Mouse (Mus musculus): Measurements from ENCODE around the gene Txnrd2. TPM values are rescaled to one million over a fixed set of nuclear protein-coding genes. Genes with fewer than 3 reads are reported as not detected.
A peak's percentile ranks its signal among the peaks of the same experiment; 100 is the strongest.

Gene Txnrd2
- total RNA-seq (2021): 10 to 100 TPM; 75.6 to 98.9 TPM
- long read RNA-seq, experiment 1, partial matches to known transcripts: 7 of 102 reads
- long read RNA-seq, experiment 1, other reads (novel, unspliced or antisense): 92 of 102 reads
- long read RNA-seq, experiment 2, transcript Txnrd2-206 (4 exons, 532 nt): major isoform, 10 of 457 reads
- long read RNA-seq, experiment 2, partial matches to known transcripts: 369 of 457 reads
- long read RNA-seq, experiment 2, other reads (novel, unspliced or antisense): 78 of 457 reads

- peak; percentile 78 to 81 for DNase-seq (ENCODE audit: low spot score in 2 of 2)
These were observed at the start of gene Txnrd2 for GRCm38 (mm10) chr16:18426215-18426791. Gene Txnrd2 (plus strand): TSS chr16:18426384.

GRCm38 (mm10) chr16:18377203-18377602 is 49.0 kb upstream of the Txnrd2 start:
- DNase-seq (ENCODE audit: low spot score in 2 of 2): no peak

DNA sequence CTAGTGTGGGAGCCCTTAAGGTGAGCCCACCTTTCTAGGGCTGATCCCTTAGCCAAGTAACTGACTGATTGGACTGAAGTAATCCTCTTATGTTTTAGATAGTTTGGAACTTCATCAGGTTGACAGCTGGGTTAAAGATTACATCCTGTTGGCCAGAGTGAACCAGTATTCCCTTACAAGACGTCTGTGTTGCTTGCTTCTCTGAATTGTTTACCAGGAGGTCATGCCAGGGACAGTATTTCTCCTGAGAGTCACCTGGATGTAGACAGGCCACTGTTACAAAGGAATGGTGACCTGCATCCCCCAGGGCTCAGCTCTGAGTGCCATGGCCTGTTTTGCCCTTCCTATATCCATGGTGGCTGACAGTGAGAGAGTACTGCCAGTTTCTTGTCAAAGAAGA is 47.7 kb upstream of the Txnrd2 start:
- DNase-seq (ENCODE audit: low spot score in 2 of 2): no peak

DNA sequence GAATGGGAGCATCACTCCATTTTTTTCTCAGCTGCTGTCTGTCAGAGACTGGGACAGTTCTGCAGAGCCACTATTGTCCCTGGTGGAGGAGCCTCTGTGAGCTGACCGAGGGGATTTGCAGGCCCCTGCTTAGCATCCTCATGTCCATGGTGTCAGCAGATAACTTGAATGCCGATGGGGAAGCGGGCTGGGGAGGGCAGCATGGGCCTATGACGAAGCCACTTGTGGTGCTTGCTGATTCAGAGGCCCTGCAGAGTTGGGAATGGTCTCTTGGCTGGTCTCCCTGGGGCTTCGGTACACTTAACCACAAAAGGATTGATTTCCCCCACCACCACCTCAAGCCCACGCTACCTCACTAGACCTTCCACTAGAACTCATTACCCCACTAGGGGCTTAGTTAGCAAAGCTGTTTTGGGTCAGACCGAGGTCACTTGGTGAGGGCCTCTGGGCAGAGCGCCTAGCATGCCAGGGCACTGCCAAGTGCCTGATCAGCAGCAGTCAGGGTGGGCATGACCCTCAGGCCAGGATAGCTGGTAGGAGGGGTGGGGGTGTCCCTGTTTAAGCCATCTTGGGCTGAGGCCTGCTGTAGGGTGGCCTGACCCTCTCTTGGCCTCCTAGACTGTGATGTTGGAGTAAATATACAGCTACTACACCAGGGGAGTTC is 46.7 kb upstream of the Txnrd2 start:
- no peak for DNase-seq (ENCODE audit: low spot score in 2 of 2)

DNA sequence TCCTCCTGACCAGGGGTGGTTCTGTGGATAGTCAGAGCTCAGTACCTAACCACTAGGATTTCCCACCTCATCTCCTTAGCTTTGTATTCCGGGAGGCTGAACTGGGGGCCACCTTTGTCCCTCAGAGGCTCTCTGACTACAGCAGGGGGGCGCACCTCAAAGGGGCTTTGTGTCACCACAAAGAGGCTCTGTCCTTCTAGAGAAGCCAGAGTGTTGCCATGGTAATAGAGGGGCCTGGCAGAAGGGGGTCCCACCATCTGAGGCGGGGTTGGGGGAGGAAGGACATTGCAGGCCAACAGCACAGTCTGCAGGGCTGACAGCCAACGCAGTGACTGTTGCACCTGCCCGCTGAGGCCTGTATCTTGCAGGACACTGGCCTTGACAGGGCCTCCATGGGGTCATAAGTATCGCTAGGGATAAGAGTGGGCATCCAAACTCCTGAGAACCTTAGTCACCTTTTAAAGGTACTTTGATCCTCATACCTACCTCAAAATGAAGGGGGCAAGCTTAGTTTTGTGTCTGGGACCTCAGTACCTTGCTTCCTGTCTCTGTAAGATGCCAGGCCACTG is 45.6 kb upstream of the Txnrd2 start:
- no peak for DNase-seq (ENCODE audit: low spot score in 2 of 2)

- no peak for DNase-seq (ENCODE audit: low spot score in 2 of 2)
These were observed 44.4 kb upstream of the Txnrd2 start for GRCm38 (mm10) chr16:18381621-18382258.

GRCm38 (mm10) chr16:18383045-18383726 is 43.0 kb upstream of the Txnrd2 start:
- peak in 1 of 2 experiments; percentile 44 for DNase-seq (ENCODE audit: low spot score in 2 of 2)

DNA sequence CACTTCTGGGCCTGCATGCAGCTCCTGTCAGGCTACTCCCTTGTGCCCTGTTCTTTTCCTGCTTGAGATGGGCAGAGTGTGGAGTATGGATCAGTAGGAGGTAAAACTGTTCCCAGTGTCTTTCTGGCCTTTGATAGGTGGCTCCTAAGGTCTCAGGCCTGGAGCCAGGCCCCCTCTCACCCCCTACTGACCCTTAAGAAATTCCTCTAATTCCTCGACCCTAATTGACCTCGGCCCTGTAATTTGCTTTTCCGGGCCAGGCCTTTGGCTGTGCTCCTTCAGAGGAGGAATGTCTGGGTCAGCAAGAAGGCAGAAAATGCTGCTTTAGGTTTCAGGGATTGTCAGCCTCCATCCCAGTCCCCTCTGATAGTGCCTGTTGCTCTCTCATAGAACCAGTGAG is 42.4 kb upstream of the Txnrd2 start:
- no peak for DNase-seq (ENCODE audit: low spot score in 2 of 2)

DNA sequence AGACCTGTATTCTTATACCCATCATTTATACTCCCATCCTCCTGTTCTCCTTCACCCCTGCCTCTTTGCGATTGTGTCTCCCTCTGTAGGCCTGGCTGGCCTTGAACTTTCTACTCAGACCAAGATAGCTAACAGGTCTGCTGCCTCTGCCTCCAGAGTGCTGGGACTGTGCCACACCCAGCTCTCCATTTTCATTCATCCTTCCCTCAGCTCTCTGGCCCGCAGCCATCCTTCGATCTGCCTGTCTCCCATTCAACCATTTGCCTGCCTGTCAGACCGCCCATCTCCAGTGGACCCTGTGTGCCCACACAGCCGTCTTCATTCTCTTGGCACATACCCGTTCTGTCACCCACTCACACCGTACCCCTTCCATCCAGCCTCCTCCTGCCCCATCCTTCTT is 42.0 kb upstream of the Txnrd2 start:
- peak in 1 of 2 experiments; percentile 26 for DNase-seq (ENCODE audit: low spot score in 2 of 2)

DNA sequence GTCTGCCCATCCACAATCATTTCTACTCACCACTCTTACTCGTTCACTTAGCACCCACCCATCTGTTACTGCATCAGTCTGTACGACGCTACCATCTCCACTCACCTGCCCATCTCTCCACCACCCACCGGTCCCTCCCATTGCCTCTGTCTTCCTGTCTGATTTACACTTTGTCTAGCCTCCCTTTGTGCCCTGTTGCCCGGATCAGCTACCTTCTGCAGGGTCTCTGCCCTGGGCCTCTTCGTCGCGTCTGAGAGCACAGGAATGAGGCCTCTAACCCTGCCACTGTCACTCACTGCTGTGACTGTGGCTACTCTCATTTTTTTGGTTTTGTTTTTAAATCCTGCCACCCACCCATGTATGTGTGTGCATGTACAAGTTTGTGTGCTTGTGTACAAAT is 41.5 kb upstream of the Txnrd2 start:
- DNase-seq (ENCODE audit: low spot score in 2 of 2): no peak

GRCm38 (mm10) chr16:18385411-18385810 is 40.8 kb upstream of the Txnrd2 start:
- no peak for DNase-seq (ENCODE audit: low spot score in 2 of 2)

- no peak for DNase-seq (ENCODE audit: low spot score in 2 of 2)
These were observed 39.7 kb upstream of the Txnrd2 start for GRCm38 (mm10) chr16:18386451-18386850.

- no peak for DNase-seq (ENCODE audit: low spot score in 2 of 2)
These were observed 39.2 kb upstream of the Txnrd2 start for GRCm38 (mm10) chr16:18386972-18387371.

DNA sequence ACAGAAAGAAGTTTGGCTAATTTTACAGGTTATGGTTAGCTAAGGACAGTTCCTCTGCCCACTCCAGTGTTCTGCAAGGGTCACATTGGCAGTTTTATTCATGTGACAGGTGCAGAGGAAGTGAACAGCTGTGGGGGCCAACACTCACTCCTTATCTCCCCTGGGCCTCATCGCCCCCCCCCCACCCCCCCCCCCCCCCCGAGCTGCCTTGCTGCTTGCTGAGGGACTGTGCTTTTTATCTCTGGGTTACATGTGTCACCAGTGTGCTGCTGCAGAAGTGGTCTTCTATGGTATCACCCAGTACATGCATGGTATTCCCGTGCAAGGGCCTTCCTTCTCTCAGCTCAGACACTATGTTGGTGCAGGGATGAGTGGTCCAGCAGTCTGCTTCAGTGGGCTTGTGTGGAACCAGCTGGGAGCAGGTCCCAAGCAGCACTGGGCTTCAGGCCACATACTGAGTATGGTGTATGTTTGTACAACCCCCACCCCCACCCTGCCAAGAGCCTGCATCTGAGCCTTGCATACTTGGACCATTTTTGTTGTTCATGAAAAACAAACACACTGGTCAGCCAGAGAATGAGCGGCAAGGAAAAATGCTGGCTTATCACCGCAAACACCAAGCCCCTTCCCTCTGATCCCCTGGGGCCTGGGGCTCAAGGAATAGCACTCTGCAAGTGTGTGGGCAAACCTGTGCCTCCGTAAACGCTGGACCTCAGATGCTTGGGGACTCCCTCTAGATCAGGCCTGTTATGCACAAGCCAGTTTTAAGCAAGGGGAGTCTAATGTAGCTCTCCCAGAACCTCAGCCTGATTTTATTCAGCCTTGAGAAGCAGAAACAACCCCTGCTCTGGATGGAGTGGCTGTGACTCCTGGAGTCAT is 38.2 kb upstream of the Txnrd2 start:
- DNase-seq (ENCODE audit: low spot score in 2 of 2): no peak

DNA sequence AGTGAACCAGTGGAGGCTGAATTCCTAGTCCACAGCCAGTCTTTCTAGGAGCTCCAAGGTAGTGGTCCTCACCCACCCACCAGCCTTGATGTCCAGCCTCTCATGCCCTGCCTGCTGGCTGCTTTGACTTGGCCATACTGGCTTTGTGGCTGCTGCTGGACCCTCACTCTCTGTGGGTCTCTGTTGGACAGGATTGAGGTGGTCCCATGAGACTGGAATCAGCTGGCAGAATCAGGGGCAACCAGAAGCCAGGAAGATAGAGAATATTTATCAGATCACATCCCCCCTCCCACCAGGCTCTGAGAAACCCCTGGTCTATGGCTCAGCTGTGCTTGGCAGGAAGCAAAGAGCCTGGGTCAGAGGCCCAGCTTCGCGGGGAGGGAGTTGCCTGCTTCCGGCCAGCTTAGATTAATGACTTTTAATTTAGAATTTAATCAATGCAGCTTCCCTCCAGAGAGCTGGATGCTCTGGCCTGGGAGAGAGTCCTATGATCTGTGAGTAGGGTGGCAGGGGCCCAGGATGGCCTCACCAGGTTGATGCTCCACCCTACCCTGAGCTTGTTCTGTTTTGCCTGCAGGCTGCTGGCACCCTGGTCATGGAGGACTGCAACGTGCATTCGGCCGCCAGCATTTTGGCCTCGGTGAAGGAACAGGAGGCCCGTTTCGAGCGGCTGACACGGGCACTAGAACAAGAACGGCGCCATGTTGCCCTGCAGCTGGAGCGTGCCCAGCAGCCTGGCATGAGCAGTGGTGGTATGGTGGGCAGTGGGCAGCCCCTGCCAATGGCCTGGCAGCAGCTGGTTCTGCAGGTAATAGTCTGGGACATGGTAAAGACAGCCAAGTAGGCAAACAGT is 37.4 kb upstream of the Txnrd2 start:
- no peak for DNase-seq (ENCODE audit: low spot score in 2 of 2)

GRCm38 (mm10) chr16:18390399-18390798 is 35.8 kb upstream of the Txnrd2 start:
- DNase-seq (ENCODE audit: low spot score in 2 of 2): no peak

- DNase-seq (ENCODE audit: low spot score in 2 of 2): no peak
These were observed 35.1 kb upstream of the Txnrd2 start for GRCm38 (mm10) chr16:18391127-18391526.

DNA sequence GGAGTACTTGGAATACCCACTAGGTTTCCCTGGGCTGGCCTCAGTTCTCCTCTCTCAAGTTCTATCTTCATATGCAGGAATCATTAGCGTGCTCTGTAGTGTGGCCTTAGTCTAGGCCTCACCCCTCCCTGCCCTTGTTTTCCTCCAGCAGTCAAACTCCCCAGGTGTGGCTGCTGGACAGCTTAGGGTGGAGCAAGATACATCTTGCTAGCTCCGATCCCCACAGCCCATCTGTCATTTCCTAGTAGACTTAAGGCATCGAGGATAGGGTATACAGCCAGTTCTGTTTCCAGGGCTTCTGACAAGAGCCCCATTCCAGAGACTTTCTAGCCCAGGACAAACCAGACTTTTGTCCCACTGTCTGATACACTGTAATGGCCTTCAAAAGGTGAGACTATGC is 34.5 kb upstream of the Txnrd2 start:
- DNase-seq (ENCODE audit: low spot score in 2 of 2): no peak

Measured in adrenal gland, adult 18-20 months (tissue).